Mouse (Mus musculus): ENCODE measurements around the gene Cop1. TPM values are rescaled to one million over a fixed set of nuclear protein-coding genes. Genes with fewer than 3 reads are reported as not detected.
A peak's percentile ranks its signal among the peaks of the same experiment; 100 is the strongest.
"Not testable (repeated sequence)": the region's sequence is repeated elsewhere in the genome, so short reads cannot be mapped to it uniquely, and the experiment has no call there.

Gene Cop1
- 100 to 1,000 TPM; 154 to 157 TPM for total RNA-seq (2021)

DNA sequence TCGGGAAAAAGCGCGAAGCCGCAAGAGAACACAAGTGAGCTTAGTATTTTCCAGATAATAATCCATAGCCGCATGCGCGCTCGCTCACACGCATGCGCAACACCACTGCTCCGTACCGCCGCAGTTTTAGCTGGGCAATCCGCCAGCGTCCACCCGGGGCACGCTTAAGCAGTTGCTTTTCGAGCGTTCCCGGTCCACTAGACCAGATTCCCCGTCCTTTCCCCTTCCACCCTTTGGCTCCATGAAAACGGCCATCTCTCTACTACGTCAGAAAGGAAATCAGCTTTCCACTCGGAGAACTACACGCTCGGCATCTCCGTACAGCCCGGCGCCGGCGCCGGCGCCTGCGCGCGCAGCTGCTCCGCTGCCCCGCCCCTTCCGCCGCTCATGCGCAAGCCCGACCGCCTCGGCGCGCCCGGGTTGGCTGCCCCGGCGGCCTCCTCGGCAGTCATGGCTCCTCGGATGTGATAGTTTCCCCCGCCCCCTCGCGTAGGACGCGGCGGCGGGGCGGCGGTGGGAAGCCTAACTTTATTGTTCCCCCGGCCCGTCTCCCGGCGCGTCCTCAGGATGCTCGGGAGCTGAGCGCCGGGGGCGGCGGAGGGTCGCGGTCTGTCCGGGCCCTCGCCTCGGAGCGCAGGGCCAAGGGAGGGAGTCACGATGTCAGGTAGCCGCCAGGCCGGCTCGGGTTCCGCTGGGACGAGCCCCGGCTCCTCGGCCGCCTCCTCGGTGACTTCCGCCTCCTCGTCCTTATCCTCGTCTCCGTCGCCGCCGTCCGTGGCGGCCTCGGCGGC, at the start of gene Cop1:
TSS of gene Cop1 (plus strand) at position 540 of the 791 bp plus-strand sequence.
- peak; percentile 91 to 93 for DNase-seq (ENCODE audit: low spot score in 2 of 2)
- intact Hi-C loops (cut with DNase I): not testable (repeated sequence)

DNA sequence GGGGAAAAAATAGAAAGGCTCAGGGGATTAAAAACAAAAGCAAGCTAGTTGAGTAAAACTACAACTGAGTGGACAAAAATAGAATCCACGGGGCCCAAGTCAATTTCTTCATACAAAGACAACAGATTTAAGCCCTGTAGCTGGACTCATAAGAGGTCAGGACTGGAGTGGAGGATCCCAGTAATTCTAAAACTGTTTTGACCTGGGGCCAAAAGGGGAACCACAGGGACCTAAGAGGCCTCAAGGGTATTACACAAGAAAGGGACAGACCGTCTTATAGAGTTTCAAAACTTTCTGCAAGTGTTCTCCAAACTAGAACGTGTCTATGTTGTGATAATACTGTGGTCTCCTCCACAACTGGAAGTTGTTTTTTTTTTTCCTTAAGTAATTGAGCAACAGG, 45.4 kb upstream of the Cop1 start:
- intact Hi-C loops (cut with DNase I): no loop called here
- DNase-seq (ENCODE audit: low spot score in 2 of 2): no peak

DNA sequence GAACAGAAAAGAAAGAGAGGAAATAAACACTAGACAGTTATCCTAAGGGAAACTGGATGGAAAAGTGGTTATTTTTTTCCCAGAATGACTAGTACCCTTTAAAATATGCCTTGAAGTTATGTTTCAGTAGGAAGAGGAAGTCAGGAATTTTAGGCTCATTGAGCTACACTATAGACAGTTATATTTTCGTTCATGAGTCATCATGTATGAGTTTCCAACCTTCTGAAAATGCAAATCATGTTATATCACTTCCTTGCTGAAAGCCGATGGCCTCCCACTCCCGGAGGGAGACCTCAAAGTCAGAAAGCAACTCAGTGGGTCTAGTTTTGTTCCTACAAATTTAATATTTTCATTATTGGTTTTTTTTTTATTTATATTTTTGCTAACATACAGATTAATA, 33.5 kb upstream of the Cop1 start:
- no peak for DNase-seq (ENCODE audit: low spot score in 2 of 2)
- intact Hi-C loops (cut with DNase I): no loop called here

DNA sequence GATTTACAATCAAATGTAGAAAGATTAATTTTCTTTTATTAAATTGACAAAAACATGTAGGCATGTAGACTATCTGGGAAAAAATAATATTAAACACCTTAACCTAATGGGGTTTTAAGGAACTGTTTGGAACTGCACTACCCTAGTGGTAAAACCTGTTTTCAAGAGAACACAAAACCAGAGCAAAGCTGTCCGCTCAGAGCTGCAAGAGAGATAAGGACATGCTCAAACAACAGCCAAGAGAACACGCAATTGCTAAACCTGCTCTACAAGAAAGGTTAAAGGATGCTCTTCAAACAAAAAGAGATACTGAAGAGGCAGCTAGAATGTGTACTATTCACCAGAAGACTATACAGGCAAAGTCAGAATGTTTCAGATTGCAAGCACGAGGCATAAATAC, 32.5 kb upstream of the Cop1 start:
- no peak for DNase-seq (ENCODE audit: low spot score in 2 of 2)
- intact Hi-C loops (cut with DNase I): no loop called here

DNA sequence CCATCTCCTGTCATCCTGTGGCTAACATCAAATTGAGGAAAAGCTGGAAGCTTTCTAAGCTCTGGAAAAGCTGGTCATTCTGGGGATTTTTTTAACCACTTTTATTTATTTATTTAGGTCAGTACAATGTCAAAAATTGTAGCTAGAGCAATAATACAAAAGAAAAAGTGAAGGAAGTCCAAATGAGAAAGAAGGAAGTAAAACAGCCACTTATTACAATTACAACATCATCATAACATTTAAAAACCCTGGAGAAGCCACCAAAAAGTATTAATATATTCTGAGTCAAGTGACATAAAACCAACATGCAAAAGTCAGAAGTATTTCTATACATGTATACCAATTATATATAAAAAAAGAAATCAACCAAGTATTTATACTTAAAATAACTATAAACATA, 30.9 kb upstream of the Cop1 start:
- no peak for DNase-seq (ENCODE audit: low spot score in 2 of 2)
- intact Hi-C loops (cut with DNase I): no loop called here

DNA sequence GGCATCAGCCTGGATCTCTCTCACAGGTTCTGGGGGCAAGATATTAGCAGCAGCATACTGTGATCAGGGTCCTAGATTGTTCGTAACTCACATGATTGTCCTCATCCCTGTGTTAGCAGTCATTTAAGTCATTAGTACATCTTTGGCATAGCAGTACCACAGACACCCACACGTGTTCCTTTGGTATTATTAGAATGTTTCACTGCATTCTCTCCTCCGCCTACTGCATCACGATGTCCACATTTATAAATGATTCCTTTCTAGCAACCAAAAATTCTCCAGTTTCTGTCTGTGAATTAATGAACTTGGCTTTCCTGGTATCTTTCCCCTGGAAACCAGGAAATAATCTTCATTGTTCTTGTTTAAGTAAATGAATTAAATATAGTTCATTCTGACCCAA, 20.4 kb upstream of the Cop1 start:
- intact Hi-C loops (cut with DNase I): no loop called here
- DNase-seq (ENCODE audit: low spot score in 2 of 2): peak; percentile 38 to 40

DNA sequence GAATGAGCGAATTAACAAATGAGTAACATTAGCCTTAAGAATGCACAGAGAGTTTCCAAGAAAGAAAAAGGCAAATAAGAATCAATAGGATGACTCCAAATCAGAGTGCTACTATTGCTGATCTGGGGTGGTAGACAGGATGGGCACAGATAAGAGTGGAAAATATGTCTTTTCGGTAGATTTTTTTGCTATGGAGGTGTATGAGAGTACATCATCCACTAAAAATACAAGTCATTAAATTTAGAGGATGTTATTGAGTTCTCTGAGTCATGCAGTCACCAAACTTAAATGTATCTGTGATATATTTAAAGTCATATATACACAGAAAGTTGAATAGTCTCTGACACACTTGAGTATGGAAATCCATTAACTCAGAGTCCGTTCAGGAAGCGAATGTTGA, 14.7 kb upstream of the Cop1 start:
- intact Hi-C loops (cut with DNase I): no loop called here
- no peak for DNase-seq (ENCODE audit: low spot score in 2 of 2)

DNA sequence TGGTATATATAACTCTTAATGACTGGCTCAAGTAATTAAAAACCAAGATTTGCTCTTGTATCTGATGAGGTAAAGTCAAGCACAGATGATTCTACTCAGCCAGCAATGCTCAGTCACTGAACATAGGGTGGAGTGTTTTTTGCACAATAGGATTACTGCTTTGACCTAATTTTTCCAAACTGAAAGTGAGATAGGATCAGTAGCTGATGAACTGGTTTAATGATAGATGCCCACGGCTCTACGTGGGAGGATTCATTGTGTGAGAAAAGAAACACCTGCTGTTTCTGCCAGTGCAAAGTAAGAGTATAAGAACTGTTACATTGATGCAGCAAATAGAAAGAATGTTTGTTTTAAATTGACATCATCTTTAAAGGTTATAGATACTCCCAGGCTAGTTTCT, 10.1 kb upstream of the Cop1 start:
- intact Hi-C loops (cut with DNase I): no loop called here
- no peak for DNase-seq (ENCODE audit: low spot score in 2 of 2)

DNA sequence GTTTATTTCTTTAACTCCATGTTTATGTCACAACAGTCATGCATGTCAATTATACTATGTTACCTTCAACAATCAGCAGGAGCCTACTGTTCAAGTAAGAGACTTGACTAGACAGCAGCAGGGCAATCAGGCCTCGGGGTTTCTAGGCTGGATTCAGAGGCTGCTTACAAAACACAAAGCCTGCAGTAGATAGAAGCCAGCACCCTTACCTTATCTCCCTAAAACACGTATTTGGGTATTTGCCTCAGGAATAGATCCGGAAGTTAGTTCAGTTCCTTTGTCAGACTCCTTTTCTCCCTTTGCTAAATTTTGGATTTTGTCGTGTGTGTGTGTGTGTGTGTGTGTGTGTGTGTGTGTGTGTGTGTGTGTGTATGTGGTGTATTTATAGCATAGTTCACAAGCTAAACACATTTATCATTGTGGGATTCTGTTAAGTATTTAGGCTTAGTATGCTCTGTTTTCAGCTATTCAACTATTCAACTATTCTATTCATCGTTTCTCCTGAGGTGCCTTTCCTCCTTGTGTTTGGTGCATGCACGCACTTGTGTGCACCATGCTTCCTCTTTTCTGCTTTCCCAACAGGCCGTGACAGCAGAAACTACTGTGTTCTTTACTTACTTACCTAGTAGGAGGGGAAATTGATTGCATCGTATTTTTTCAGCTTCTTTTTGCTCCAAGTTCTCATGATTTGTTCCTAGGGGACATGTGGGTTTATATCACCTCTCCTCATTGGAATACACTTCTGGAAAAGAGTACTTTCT, 6.9 kb upstream of the Cop1 start:
- no peak for DNase-seq (ENCODE audit: low spot score in 2 of 2)
- intact Hi-C loops (cut with DNase I): no loop called here

DNA sequence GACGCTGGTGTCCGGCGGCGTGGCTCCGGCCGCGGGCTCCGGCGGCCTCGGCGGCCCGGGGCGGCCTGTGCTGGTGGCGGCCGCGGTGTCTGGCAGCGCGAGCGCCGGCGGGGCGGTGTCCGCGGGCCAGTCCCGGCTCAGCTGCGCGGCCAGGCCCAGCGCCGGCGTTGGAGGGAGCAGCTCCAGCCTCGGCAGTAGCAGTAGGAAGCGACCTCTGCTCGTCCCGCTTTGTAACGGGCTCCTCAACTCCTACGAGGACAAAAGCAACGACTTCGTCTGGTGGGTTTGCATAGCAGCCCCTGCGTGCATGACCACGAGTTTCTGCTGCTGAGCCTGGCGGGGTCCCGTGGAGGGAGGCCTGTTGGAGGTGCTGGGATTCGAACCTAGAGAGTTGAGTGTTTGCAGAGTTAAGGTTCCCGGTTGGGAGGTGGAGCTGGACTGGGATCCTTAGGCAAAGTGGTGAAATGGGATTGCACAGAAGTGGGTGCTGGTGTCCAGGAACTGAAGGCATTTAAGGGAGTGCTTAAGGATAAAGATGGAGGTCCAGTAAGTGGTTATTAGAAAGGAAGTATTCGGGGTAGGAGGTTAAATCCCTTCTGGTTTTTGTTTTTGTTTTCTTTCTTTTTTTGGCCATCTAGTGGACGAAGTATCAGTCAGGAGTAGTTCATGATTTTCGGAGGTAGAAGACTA, 597 bp downstream of the Cop1 start:
- DNase-seq (ENCODE audit: low spot score in 2 of 2); intact Hi-C loops (cut with DNase I): not testable (repeated sequence)

DNA sequence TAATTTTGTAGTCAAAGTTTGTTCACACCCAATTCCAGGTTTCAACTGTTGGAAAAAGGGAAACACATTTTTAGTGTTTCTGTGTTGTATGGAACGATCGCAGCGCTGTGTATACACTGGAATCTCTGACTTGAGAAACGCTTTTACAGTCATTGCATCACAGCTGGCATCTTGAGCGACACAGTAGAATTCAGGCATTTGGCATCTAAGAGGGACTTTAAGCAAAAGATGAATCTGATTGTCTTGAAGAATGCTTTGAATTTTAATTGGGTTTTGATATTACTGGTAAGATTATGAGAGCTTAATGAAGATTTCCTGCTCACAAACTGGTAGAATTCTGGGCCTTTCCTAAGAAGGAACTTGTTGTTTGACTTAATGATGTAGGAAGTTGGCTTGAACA, 1.3 kb downstream of the Cop1 start:
- intact Hi-C loops (cut with DNase I): no loop called here
- no peak for DNase-seq (ENCODE audit: low spot score in 2 of 2)

DNA sequence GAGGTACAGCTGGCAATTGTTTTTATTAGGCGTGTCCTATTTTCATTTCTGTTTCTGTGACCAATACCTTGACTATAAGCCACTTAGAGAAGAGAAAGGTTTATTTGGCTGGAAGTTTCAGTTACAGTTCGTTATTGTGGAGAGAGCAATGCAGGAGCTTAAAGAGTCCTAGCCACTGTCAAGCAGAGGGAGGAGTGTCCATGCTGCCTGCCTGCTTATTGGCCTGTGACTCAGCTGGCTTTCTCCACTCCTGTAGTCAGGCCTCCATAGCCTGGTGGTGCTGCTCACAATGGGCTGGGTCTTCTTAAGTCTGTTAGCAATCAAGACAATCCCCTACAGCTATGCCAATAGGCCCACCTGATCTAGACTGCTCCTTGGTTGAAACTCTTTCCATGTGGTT, 2.4 kb downstream of the Cop1 start:
- DNase-seq (ENCODE audit: low spot score in 2 of 2): no peak
- intact Hi-C loops (cut with DNase I): no loop called here

DNA sequence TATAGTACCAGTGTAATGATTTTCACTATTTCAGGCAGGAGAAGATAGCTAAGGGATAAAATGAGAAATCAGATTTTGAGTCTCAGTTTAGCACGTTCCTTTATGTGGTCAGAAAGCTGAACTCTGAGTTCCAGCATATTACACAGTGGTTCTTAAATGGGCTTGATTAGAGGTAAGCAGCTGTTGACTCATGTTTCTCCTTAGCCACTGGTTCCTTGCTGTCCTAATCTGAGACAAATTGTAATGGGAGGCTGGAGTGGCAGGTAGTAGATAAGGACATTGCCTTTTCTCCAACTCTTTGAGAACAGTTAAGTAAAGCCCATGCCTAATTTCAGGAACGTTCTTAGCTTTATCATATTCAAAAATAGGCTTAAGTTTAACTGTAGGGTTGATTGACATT, 3.6 kb downstream of the Cop1 start:
- intact Hi-C loops (cut with DNase I): no loop called here
- DNase-seq (ENCODE audit: low spot score in 2 of 2): no peak

DNA sequence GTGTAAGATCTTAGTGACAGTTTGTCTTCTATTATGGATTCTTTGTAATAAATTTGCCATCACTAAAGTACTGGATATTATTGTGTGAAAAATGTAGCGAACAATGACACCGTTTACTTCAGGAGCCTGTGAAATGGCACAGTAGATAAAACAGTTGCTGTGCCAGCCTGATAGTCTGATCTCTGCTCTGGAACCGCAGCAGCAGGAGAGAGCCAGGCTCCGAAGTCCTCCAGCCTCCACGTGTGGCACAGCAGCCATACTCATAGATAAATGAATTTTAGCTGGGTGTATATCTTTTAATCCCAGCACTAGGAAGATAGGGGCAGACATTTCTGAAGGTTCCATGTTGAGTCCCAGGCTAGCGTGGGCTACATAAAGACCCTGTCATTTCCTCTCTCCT, 6.0 kb downstream of the Cop1 start:
- no peak for DNase-seq (ENCODE audit: low spot score in 2 of 2)
- intact Hi-C loops (cut with DNase I): no loop called here

DNA sequence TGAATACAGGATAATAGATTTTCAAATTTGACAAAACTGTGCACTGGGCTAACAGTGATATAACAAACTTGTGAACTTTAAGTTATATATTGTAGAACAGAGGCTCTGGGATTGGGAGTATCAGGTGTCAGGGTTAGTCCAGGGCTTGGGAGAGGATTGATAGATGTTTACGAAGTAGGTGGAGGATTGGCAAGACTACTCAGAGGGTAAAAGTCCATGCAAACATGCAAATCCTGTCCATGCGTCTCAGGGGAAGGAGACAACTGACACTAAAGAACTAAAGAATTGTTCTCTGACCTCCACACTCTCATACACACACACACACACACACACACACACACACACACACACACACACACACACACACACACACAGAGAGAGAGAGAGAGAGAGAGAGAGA, 18.2 kb downstream of the Cop1 start:
- DNase-seq (ENCODE audit: low spot score in 2 of 2): no peak
- intact Hi-C loops (cut with DNase I): no loop called here

DNA sequence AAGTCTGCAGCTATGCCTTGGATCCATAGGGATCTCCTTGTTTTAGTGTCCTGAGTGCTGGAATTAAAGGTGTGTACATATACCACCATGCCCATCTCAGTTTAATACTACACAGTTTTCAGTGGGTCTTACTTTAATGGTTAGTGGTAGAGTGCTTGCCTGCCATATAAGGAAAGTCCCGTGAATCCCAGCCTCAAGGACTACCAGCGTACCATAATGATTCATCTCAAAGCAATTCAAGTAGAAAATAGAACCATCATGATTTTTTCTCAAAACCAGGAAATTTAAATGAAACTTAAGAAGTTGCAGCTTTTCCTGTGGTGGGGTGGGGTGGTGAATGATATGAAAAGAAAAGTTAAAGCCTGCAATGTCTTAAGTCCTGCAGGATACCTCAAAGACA, 21.0 kb downstream of the Cop1 start:
- DNase-seq (ENCODE audit: low spot score in 2 of 2): no peak
- intact Hi-C loops (cut with DNase I): no loop called here

DNA sequence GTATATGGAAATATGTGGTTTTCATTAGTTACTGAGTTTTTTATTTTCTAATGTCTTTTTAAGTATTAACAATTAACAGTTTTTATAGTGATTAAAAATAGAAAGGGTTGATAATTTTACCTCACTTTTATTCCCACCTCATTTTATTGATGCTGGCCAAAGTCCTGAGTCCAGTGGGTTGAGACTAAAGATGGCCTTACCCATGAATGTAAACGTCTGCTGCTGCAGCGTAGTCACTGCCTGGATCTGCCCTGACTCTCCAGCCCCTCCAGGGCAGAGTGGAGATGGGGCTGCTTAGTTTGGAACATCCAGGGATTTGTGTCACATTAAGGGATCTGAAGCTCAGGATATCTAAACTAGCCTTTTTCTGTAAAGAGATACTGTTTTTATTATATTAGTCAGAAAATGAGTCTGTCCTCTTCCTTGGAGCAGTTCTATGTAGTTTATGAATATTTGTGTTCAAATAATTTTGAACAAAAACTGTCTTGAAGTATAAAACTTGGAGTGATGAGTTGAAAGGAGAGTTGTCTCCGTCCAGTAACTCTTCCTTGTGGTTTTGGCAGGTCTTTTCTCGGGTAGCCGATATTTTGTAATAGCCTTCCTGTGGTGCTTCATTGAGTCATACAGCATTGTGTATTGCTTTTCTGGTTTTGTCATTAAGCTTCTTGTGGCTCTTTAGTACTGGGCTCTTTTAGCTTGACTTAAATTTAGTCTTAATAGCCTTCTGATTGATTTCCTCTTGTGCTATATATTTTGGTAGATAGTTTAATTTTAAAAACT, 23.0 kb downstream of the Cop1 start:
- no peak for DNase-seq (ENCODE audit: low spot score in 2 of 2)
- intact Hi-C loops (cut with DNase I): no loop called here

DNA sequence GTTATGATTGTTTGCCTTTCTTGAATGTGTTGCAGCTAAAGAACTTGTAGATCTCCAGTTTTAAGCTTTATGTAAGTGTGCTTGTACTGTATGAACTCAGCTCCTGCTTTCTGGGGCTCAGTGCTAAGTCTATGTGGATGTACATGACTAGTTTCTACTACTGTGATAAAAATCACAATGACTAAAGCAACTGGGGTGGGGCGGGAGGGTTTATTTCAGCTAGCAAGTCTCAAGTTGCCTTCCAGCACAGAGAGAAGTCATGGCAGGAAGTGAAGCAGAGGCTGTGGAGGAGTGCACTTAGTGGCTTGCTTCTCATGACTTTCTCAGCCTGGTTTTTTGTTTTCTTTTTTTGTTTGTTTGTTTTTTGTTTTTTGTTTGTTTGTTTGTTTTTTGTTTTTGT, 24.4 kb downstream of the Cop1 start:
- intact Hi-C loops (cut with DNase I): no loop called here

DNA sequence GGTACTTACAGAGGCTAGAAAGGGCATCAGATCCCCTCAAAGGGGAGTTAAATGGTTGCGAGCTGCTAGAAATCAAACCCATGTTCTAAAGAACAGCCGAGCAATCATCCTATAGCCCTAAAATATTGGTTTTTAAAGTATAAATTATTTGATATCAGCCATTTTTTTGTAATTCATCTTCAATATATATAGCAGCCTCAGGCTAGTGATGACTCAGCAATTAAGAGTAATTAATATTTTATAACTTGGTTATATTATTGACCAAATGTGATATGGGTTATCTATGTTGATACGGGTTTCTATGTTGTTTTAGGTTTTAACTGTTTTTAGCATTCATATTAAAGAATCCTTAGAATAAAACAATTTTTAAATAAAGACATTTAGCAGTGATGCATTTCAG, 31.7 kb downstream of the Cop1 start:
- no peak for DNase-seq (ENCODE audit: low spot score in 2 of 2)
- intact Hi-C loops (cut with DNase I): no loop called here

More for the DNA sequence above, 24.4 kb downstream of the Cop1 start:
- no peak for DNase-seq (ENCODE audit: low spot score in 2 of 2)

DNA sequence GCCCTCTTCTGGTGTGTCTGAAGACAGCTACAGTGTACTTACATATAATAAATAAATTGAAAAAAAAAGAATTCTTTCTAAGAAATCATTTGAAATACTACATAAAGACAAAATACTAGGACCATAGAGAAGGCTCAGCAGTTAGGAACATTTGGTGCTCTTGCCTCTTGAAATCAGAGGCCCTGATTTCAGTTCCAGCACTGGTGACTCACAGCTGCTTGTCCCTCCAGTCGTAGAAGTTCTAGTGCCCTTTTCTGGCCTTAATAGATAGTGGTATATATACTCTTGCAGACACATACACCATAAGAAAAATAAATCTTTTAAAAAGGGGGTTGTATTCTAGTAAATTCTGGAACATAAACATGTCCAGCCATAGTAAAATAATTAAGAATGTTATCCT, 48.0 kb downstream of the Cop1 start:
- DNase-seq (ENCODE audit: low spot score in 2 of 2): no peak
- intact Hi-C loops (cut with DNase I): no loop called here

Measured in left cerebral cortex, postnatal 36 days (tissue).